Mouse (Mus musculus) embryonic facial prominence, embryonic 12.5 days (tissue): Measurements from ENCODE around the gene Exoc4. TPM values are rescaled to one million over a fixed set of nuclear protein-coding genes. Genes with fewer than 3 reads are reported as not detected.

ENCODE experiments used
- ATAC-seq: fragments of 200-750 bp; cut with Nextera tagmentation; 2 replicates; pipeline ENCODE4 v1.8.0; 2017; ENCODE audit not compliant: insufficient number of reproducible peaks, insufficient read depth, low FRiP score, low TSS enrichment
- H3K27ac ChIP-seq: fragments of 300-500 bp; sonication (generic); 2 replicates; pipeline ENCODE4 v1.5.1; 2016; ENCODE audit warnings: mild to moderate bottlenecking
- H3K27me3 ChIP-seq: fragments of 300-500 bp; sonication (generic); 2 replicates; pipeline ENCODE4 v1.6.1; 2016; ENCODE audit warnings: mild to moderate bottlenecking, moderate library complexity
- H3K36me3 ChIP-seq: fragments of 300-500 bp; sonication (generic); 2 replicates; pipeline ENCODE4 v1.6.1; 2016; ENCODE audit warnings: mild to moderate bottlenecking
- H3K4me1 ChIP-seq: fragments of 300-500 bp; sonication (generic); 2 replicates; pipeline ENCODE4 v1.6.1; 2016
- H3K4me2 ChIP-seq: fragments of 300-500 bp; sonication (generic); replicated peaks from 2 replicates; pipeline ENCODE4 v1.6.1; 2016; ENCODE audit warnings: mild to moderate bottlenecking, moderate library complexity
- H3K4me3 ChIP-seq: fragments of 300-500 bp; sonication (generic); 2 replicates; pipeline ENCODE4 v1.5.1; 2016; ENCODE audit warnings: mild to moderate bottlenecking
- H3K9ac ChIP-seq: fragments of 300-500 bp; sonication (generic); 2 replicates; pipeline ENCODE4 v1.6.1; 2016; ENCODE audit warnings: mild to moderate bottlenecking, moderate library complexity
- H3K9me3 ChIP-seq: fragments of 300-500 bp; sonication (generic); 2 replicates; pipeline ENCODE4 v1.6.1; 2016; ENCODE audit warnings: mild to moderate bottlenecking, moderate library complexity
- WGBS: fragments of 180-500 bp; shearing (Covaris S2); methylation state at CpG from one replicate; pipeline ENCODE4 v1.1.7; 2016; 5-methylcytosine and 5-hydroxymethylcytosine counted together
- polyA plus RNA-seq: library from polyadenylated mRNA; unstranded; fragments of >200 nt; fragmentation: Nextera tagmentation; extraction: Ambion mirVana; gene quantifications from 2 replicates; pipeline ENCODE4 v1.2.1, GENCODE M21; 2016

The Exoc4 gene
- polyA plus RNA-seq, 1 experiment from 2014 or later: 39.1 TPM

- H3K4me1 ChIP-seq: no peaks in the 10 kb centered on the region
- 95% methylated on average over 2 of the region's 2 CpGs for WGBS
- ATAC-seq: no peak
- H3K27ac ChIP-seq: no peak overlapping the region
- no peaks in the 10 kb centered on the region for H3K9me3 ChIP-seq
- H3K36me3 ChIP-seq: no peaks in the 10 kb centered on the region
- H3K4me2 ChIP-seq: no peak overlapping the region
- no peak overlapping the region for H3K9ac ChIP-seq
- H3K27me3 ChIP-seq: no peaks in the 10 kb centered on the region
- H3K4me3 ChIP-seq: no peak overlapping the region
These were observed 240.9 kb downstream of the Exoc4 start for GRCm38 (mm10) chr6:33489788-33490187.

GRCm38 (mm10) chr6:33496141-33496855, 247.4 kb downstream of the Exoc4 start:
- no peak for ATAC-seq
- H3K4me2 ChIP-seq: no peak overlapping the region

GRCm38 (mm10) chr6:33497348-33497747, 248.5 kb downstream of the Exoc4 start:
- Histone ChIP-seq H3K9ac (no peak overlapping the region), H3K27me3 (no peaks in the 10 kb centered on the region), H3K9me3 (no peaks in the 10 kb centered on the region), H3K27ac (no peak overlapping the region), H3K4me1 (no peaks in the 10 kb centered on the region), H3K36me3 (0 out of 2 replicates have a peak, but pooled peaks cover 3% of the 10 kb centered on the region), H3K4me3 (no peak overlapping the region), H3K4me2 (no peak overlapping the region)
- no peak for ATAC-seq

More at GRCm38 (mm10) chr6:33496141-33496855, 247.4 kb downstream of the Exoc4 start:
- 57% methylated on average over 6 of the region's 6 CpGs for WGBS
- no peak overlapping the region for H3K4me3 ChIP-seq
- no peak overlapping the region for H3K9ac ChIP-seq
- H3K36me3 ChIP-seq: 0 out of 2 replicates have a peak, but pooled peaks cover 3% of the 10 kb centered on the region
- H3K27me3 ChIP-seq: no peaks in the 10 kb centered on the region
- H3K27ac ChIP-seq: no peak overlapping the region
- no peaks in the 10 kb centered on the region for H3K4me1 ChIP-seq
- no peaks in the 10 kb centered on the region for H3K9me3 ChIP-seq

GRCm38 (mm10) chr6:33502388-33502787, 253.5 kb downstream of the Exoc4 start:
- no peak overlapping the region for H3K27ac ChIP-seq
- H3K9me3 ChIP-seq: no peaks in the 10 kb centered on the region
- H3K4me2 ChIP-seq: no peak overlapping the region
- H3K4me3 ChIP-seq: no peak overlapping the region
- H3K27me3 ChIP-seq: no peaks in the 10 kb centered on the region
- ATAC-seq: no peak
- WGBS: 34% methylated on average over 4 of the region's 4 CpGs
- H3K4me1 ChIP-seq: no peaks in the 10 kb centered on the region
- 0 out of 2 replicates have a peak, but pooled peaks cover 3% of the 10 kb centered on the region for H3K36me3 ChIP-seq
- H3K9ac ChIP-seq: no peak overlapping the region

GRCm38 (mm10) chr6:33503381-33503780, 254.5 kb downstream of the Exoc4 start:
- Histone ChIP-seq H3K27ac (no peak overlapping the region), H3K4me2 (no peak overlapping the region), H3K4me1 (no peaks in the 10 kb centered on the region), H3K4me3 (no peak overlapping the region), H3K27me3 (no peaks in the 10 kb centered on the region), H3K9me3 (no peaks in the 10 kb centered on the region), H3K9ac (no peak overlapping the region), H3K36me3 (0 out of 2 replicates have a peak, but pooled peaks cover 3% of the 10 kb centered on the region)
- ATAC-seq: no peak
- 66% methylated on average over 3 of the region's 3 CpGs for WGBS

- Histone ChIP-seq H3K9me3 (no peaks in the 10 kb centered on the region), H3K36me3 (no peaks in the 10 kb centered on the region), H3K4me3 (no peak overlapping the region), H3K27me3 (no peaks in the 10 kb centered on the region), H3K4me2 (no peak overlapping the region), H3K27ac (no peak overlapping the region), H3K4me1 (no peaks in the 10 kb centered on the region), H3K9ac (no peak overlapping the region)
- no peak for ATAC-seq
These were observed 258.2 kb downstream of the Exoc4 start for GRCm38 (mm10) chr6:33507134-33507533.

GRCm38 (mm10) chr6:33515391-33515790, 266.5 kb downstream of the Exoc4 start:
- 37% methylated on average over 4 of the region's 4 CpGs for WGBS
- no peak for ATAC-seq
- H3K27ac ChIP-seq: no peak overlapping the region

GRCm38 (mm10) chr6:33516798-33517197, 267.9 kb downstream of the Exoc4 start:
- 78% methylated on average over 6 of the region's 6 CpGs for WGBS
- Histone ChIP-seq H3K4me3 (no peak overlapping the region), H3K4me2 (no peak overlapping the region), H3K9ac (no peak overlapping the region), H3K4me1 (peaks cover 7% of the 10 kb centered on the region; the same call in 1 of the 2 replicates), H3K9me3 (no peaks in the 10 kb centered on the region), H3K27me3 (no peaks in the 10 kb centered on the region), H3K36me3 (no peaks in the 10 kb centered on the region), H3K27ac (no peak overlapping the region)
- ATAC-seq: no peak

More at GRCm38 (mm10) chr6:33515391-33515790, 266.5 kb downstream of the Exoc4 start:
- H3K4me3 ChIP-seq: no peak overlapping the region
- H3K9me3 ChIP-seq: no peaks in the 10 kb centered on the region
- peaks cover 7% of the 10 kb centered on the region; the same call in 1 of the 2 replicates for H3K4me1 ChIP-seq
- no peak overlapping the region for H3K9ac ChIP-seq
- H3K27me3 ChIP-seq: no peaks in the 10 kb centered on the region
- H3K4me2 ChIP-seq: no peak overlapping the region
- no peaks in the 10 kb centered on the region for H3K36me3 ChIP-seq

- Histone ChIP-seq H3K27ac (no peak overlapping the region), H3K36me3 (no peaks in the 10 kb centered on the region), H3K4me2 (no peak overlapping the region), H3K9me3 (no peaks in the 10 kb centered on the region), H3K4me3 (no peak overlapping the region), H3K27me3 (no peaks in the 10 kb centered on the region), H3K4me1 (peaks cover 7% of the 10 kb centered on the region; the same call in 1 of the 2 replicates), H3K9ac (no peak overlapping the region)
- ATAC-seq: no peak
- 10% methylated on average over 5 of the region's 5 CpGs for WGBS
These were observed 269.1 kb downstream of the Exoc4 start for GRCm38 (mm10) chr6:33517890-33518410.

- no peak overlapping the region for H3K4me2 ChIP-seq
- WGBS: 85% methylated on average over 7 of the region's 7 CpGs
- no peak overlapping the region for H3K4me3 ChIP-seq
- no peaks in the 10 kb centered on the region for H3K36me3 ChIP-seq
- H3K27me3 ChIP-seq: no peaks in the 10 kb centered on the region
- H3K27ac ChIP-seq: no peak overlapping the region
- no peaks in the 10 kb centered on the region for H3K9me3 ChIP-seq
- no peaks in the 10 kb centered on the region for H3K4me1 ChIP-seq
- no peak for ATAC-seq
- no peak overlapping the region for H3K9ac ChIP-seq
These were observed 276.9 kb downstream of the Exoc4 start for GRCm38 (mm10) chr6:33525695-33526366.

GRCm38 (mm10) chr6:33540356-33540755, 291.5 kb downstream of the Exoc4 start:
- H3K36me3 ChIP-seq: no peaks in the 10 kb centered on the region
- no peak overlapping the region for H3K4me3 ChIP-seq
- WGBS: 63% methylated on average over 1 of the region's 1 CpGs
- H3K27me3 ChIP-seq: no peaks in the 10 kb centered on the region
- no peaks in the 10 kb centered on the region for H3K4me1 ChIP-seq
- no peak overlapping the region for H3K27ac ChIP-seq
- ATAC-seq: no peak
- H3K4me2 ChIP-seq: no peak overlapping the region
- H3K9ac ChIP-seq: no peak overlapping the region
- H3K9me3 ChIP-seq: no peaks in the 10 kb centered on the region

GRCm38 (mm10) chr6:33542712-33543111, 293.8 kb downstream of the Exoc4 start:
- no peaks in the 10 kb centered on the region for H3K27me3 ChIP-seq
- H3K27ac ChIP-seq: no peak overlapping the region
- no peak overlapping the region for H3K4me3 ChIP-seq
- no peak for ATAC-seq
- H3K9me3 ChIP-seq: no peaks in the 10 kb centered on the region
- H3K9ac ChIP-seq: no peak overlapping the region
- WGBS: 64% methylated on average over 6 of the region's 6 CpGs
- H3K4me2 ChIP-seq: no peak overlapping the region
- no peaks in the 10 kb centered on the region for H3K36me3 ChIP-seq
- H3K4me1 ChIP-seq: no peaks in the 10 kb centered on the region
